Mouse (Mus musculus) myocyte (in vitro differentiated cells): ENCODE measurements around the gene Rab3il1.

ENCODE experiments used
- CEBPB ChIP-seq: IDR thresholded peaks from 2 replicates; pipeline ENCODE4 v1.6.1; 2011; ENCODE audit warnings: mild to moderate bottlenecking, moderate library complexity; ENCODE audit not compliant: poor library complexity, insufficient read depth, severe bottlenecking
- E2F4 ChIP-seq: IDR thresholded peaks from one replicate; pipeline ENCODE4 v1.6.1; 2011; ENCODE audit warnings: mild to moderate bottlenecking, control low read depth, moderate library complexity; ENCODE audit not compliant: insufficient read depth
- MAX ChIP-seq: IDR thresholded peaks from one replicate; pipeline ENCODE4 v1.6.1; 2011; ENCODE audit warnings: low read depth, mild to moderate bottlenecking, control low read depth
- MYOD1 ChIP-seq, 3 experiments: IDR thresholded peaks; one replicate each; pipeline ENCODE4 v1.6.1; 2011; ENCODE audit warnings: control low read depth in 2 of 3, low read depth in 2 of 3, mild to moderate bottlenecking in 2 of 3, moderate library complexity in 1 of 3; ENCODE audit not compliant: insufficient read length in 2 of 3, control insufficient read depth in 1 of 3
- MYOG ChIP-seq, 3 experiments: IDR thresholded peaks; one replicate each; pipeline ENCODE4 v1.6.1; 2011; ENCODE audit warnings: control low read depth in 2 of 3, low read depth in 2 of 3, mild to moderate bottlenecking in 2 of 3; ENCODE audit not compliant: insufficient read length in 2 of 3, control insufficient read depth in 1 of 3, insufficient read depth in 1 of 3
- POLR2A ChIP-seq: IDR thresholded peaks from one replicate; pipeline ENCODE4 v1.6.1; 2011; ENCODE audit warnings: low read depth, mild to moderate bottlenecking, control low read depth, moderate library complexity; ENCODE audit not compliant: insufficient read length
- POLR2AphosphoS2 ChIP-seq: IDR thresholded peaks from one replicate; pipeline ENCODE4 v1.6.1; 2011; ENCODE audit warnings: low read depth, control low read depth; ENCODE audit not compliant: insufficient read length
- REST ChIP-seq: IDR thresholded peaks from one replicate; pipeline ENCODE4 v1.6.1; 2011; ENCODE audit warnings: mild to moderate bottlenecking, control low read depth, moderate library complexity; ENCODE audit not compliant: insufficient read depth, insufficient read length
- TCF12 ChIP-seq: IDR thresholded peaks from one replicate; pipeline ENCODE4 v1.6.1; 2011; ENCODE audit warnings: mild to moderate bottlenecking, control low read depth; ENCODE audit not compliant: poor library complexity, insufficient read depth, severe bottlenecking
- TCF3 ChIP-seq: IDR thresholded peaks from one replicate; pipeline ENCODE4 v1.6.1; 2011; ENCODE audit warnings: low read depth, control low read depth; ENCODE audit not compliant: insufficient read length
- USF1 ChIP-seq: IDR thresholded peaks from one replicate; pipeline ENCODE4 v1.6.1; 2011; ENCODE audit warnings: low read depth, mild to moderate bottlenecking, control low read depth, moderate library complexity

DNA sequence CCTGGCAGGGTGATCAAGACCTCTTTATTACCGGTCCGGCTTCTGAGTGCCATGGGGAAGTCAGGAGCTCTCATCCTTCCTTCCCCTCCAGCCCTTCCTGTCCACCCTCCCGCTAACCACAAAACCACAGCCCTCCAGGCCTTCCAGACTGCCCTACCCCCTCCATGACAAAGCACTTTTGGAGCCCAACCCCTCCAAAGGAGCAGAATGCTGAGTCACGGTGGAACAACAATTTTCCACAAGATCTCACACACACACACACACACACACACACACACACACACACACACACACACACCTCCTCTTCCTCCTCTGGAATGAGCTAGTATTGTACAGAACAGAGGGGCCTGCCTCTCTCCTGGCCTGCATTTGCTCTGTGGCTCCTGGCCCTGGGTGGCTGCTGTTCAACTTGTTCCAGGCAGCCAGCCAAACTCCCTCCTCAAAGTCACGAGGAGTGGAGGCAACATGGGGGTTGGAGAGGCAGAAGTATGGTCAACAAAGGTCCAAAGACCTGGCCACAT lies 23.0 kb upstream of the Rab3il1 start:
- TF ChIP-seq TCF12 (no peak), POLR2A (no peak), USF1 (peak; percentile 63), REST (no peak), MYOD1 (IDR thresholded peaks at IDR 0.05; ENCODE audit: control insufficient read depth in 1 of 3, insufficient read length in 2 of 3, low read depth in 2 of 3) (peak in 1 of 3 experiments; percentile 1), CEBPB (no peak), POLR2AphosphoS2 (no peak), MAX (no peak), MYOG (IDR thresholded peaks at IDR 0.05; ENCODE audit: control insufficient read depth in 1 of 3, insufficient read depth in 1 of 3, insufficient read length in 2 of 3, low read depth in 2 of 3) (peak in 1 of 3 experiments; percentile 31), TCF3 (no peak), E2F4 (no peak)
